Mouse (Mus musculus) CD4-positive helper T cell, adult 2 months (primary cell): Measurements from ENCODE around the gene Meaf6.

Experiments
- DNase-seq: peaks from one replicate; pipeline ENCODE4 v3.0.0-alpha.2; 2012; ENCODE audit warnings: low read depth, missing footprints, low spot score

Gene Meaf6

GRCm38 (mm10) chr4:125144211-125144610 lies 59.3 kb downstream of the Meaf6 start:
- no peak for DNase-seq

GRCm38 (mm10) chr4:125144627-125145026 lies 59.7 kb downstream of the Meaf6 start:
- DNase-seq = no peak

- no peak for DNase-seq
Measured at GRCm38 (mm10) chr4:125145213-125145612, 60.3 kb downstream of the Meaf6 start.

GRCm38 (mm10) chr4:125147970-125148369 lies 63.0 kb downstream of the Meaf6 start:
- no peak for DNase-seq

GRCm38 (mm10) chr4:125149460-125149859 lies 64.5 kb downstream of the Meaf6 start:
- no peak for DNase-seq

- DNase-seq = no peak
Measured at GRCm38 (mm10) chr4:125152469-125152868, 67.5 kb downstream of the Meaf6 start.

- DNase-seq = no peak
Measured at GRCm38 (mm10) chr4:125153659-125154241, 68.8 kb downstream of the Meaf6 start.

- DNase-seq = no peak
Measured at GRCm38 (mm10) chr4:125155646-125156045, 70.7 kb downstream of the Meaf6 start.

GRCm38 (mm10) chr4:125157322-125157721 lies 72.4 kb downstream of the Meaf6 start:
- no peak for DNase-seq

- no peak for DNase-seq
Measured at GRCm38 (mm10) chr4:125158081-125158480, 73.1 kb downstream of the Meaf6 start.

GRCm38 (mm10) chr4:125158581-125159317 lies 73.8 kb downstream of the Meaf6 start:
- DNase-seq = no peak

GRCm38 (mm10) chr4:125160320-125160950 lies 75.5 kb downstream of the Meaf6 start:
- DNase-seq = peak; percentile 74

GRCm38 (mm10) chr4:125160951-125161331 lies 76.0 kb downstream of the Meaf6 start:
- no peak for DNase-seq

- DNase-seq = no peak
Measured at GRCm38 (mm10) chr4:125161392-125161791, 76.5 kb downstream of the Meaf6 start.

GRCm38 (mm10) chr4:125162701-125163100 lies 77.8 kb downstream of the Meaf6 start:
- DNase-seq = no peak
